Mouse (Mus musculus): Measurements from ENCODE around the gene Gabrr2. TPM values are rescaled to one million over a fixed set of nuclear protein-coding genes. Genes with fewer than 3 reads are reported as not detected.
"Not testable (repeated sequence)": the region's sequence is repeated elsewhere in the genome, so short reads cannot be mapped to it uniquely, and the experiment has no call there.

Gene Gabrr2
- total RNA-seq, 1 experiment from 2014 or later: 0.27 TPM

DNA sequence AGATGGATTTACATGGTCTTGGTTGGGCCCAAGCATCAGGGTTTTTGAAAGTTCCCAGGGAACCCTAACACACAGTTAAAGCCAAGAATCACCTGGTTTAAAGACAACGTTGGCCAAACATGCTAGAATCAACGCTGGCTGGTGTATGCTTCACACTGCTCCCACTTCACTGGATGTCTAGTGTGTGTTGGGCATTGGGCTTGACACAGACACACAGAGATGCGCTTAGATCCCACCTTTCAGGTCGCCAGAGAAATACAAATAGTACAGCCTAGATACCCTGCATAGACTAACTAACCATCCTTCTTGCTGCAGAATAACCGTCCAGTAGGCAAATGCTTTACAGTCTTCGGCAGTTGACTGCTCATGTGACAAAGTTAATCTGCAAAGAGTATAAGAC is 7.5 kb downstream of the Gabrr2 start:
- DNase-seq: no peak

DNA sequence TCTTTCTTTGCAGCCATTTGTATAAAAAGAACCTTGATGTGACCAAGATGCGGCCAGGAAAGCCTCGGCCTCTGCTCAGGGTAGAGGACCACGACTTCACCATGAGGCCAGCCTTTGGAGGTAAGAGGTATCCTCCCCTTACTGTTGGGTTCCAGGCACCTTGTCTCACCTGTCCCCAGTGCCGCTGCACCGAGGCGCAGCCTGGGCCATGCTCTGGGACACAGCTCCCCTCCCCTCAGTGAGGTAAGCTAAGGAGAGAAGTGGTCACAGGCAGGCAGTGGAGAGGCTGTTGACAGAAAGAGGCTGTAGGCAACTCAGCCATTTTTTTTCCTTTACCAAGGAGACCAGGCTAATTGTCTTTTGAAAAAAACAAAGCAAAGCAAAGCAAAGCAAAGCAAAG is 8.5 kb downstream of the Gabrr2 start:
- no peak for DNase-seq

DNA sequence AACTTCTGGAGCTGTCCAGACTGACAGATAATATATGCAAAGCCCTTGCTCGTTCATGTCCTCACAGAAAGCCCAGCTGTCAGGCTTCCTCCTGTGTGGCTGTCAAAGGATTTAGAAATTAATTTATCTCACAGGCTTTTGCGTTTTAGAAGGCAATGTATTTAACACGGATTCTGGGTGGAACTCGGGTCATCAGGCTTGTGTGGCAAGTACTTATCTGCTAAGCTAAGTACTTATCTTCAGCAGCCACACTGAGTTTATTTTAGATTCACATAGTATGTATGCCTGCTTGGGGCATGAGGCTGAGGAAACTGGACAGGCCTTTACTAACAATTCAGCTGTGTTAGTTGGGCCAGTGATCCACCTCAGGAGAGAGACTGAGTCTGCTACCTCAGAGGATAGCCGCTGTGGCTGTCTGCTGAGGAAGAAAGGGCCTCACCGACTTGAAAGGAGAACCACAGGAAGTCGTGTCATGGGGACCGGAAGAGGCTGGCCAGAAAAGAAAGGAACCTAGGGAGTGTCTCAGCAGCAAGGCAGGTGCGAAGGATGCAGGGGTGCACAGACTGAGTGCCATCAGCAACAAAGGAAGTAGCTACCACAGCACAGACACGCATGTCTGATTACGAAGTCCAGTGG is 9.8 kb downstream of the Gabrr2 start:
- DNase-seq: no peak

DNA sequence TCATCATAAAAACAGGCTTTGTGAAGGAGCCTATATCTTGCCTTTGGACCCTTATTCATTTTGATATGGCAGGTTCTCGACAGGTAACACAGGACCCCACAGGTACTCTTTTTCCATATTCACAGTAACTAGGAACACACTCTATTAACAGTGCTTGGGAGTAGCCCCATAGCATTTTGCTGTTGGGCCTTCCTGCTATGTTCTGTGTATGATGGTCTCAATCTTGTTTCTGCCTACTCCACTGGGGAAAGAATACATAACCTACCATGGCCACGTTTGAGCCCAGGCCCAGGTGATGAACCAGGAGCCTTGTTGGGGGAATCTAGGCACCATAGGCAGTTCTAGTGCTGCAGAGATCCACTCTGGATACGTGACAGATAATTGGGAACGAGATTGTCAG is 11.6 kb downstream of the Gabrr2 start:
- DNase-seq: no peak

DNA sequence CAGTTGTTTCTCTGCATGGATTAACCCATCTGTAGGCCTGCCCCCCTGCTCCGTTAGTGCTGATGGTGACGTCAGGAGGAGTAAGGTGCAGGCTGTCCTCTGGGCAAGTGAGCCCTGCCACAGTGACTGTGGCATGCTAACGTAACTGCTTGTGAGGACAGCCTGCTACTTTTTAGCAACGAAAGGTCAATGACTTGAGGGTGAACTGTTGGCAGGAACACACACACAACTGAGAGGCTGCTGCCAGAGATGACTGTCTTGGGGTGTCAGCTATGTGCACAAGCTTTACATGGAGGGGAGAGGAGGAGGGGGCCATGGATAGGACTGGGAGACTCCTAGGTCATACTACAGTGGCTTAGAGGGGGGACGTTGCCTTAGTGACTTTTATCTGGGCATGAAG is 12.1 kb downstream of the Gabrr2 start:
- no peak for DNase-seq

DNA sequence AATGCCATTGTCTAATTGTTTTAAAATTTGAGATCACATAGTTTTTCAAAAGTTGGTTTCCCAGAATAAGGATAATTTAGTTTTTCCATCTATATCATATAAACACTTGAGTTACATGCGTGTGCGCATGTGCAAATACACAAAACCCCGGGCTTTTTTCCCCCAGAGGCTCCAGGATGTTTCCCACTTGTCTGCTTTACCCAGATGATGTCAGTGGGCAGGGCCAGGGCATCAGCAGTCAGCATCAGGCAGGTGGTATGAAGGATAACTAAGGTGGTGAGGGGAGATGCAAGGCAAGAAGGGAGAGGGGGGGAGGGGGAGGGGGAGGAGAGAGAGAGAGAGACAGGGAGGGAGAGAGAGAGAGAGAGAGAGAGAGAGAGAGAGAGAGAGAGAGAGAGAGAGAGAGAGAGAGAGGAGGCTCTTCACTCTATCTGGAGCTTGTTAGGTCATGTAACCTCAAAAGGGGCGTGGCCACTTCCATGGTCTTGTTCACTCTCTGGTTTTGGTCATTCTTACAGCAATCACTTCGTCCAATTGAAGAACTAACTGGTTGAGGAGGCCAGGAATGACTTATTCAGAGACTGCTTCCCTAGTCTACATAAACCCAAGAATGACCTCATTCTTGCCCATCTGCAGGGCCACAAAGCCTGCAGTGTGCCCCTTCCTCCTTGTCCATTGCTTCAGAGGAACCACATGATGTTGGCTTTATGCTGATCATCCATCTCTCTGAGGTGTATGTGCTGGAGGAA is 13.2 kb downstream of the Gabrr2 start:
- no peak for DNase-seq

DNA sequence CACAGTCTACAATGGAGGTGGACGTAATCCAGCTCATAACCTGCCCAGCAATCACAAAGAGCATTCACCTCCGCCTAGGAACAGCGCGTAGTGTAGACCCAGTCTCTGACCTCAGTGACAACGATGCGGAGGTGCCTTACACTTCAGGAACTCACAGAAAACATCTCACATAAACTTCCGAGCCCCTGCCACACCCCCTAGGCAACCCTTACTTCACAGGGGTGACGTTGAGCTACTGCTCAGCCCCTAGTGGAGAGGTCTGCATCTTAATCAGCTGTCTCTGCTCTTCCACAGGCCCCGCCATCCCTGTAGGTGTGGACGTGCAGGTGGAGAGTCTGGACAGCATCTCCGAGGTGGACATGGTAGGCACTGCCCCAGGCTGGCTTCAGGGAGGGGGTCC is 14.4 kb downstream of the Gabrr2 start:
- DNase-seq: no peak

DNA sequence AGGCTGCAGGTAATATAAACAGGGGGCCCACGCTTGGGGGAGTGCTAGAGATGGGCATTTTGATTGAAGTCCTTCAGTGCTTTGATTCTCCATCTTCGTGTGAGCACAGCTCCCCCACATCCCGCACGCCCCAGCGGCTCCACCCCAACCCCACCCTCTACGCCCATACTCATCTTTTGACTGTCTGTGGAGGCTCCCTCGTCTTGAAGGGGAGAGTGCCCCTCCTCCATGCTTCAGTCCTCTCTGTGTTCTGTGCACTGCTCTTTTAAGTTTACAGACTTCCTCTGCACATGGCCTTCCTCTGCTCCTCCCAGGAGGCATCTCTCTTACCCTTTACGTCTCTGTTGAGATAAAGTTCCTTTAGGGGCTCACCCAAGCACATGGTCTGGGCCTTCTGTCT is 14.9 kb downstream of the Gabrr2 start:
- no peak for DNase-seq

DNA sequence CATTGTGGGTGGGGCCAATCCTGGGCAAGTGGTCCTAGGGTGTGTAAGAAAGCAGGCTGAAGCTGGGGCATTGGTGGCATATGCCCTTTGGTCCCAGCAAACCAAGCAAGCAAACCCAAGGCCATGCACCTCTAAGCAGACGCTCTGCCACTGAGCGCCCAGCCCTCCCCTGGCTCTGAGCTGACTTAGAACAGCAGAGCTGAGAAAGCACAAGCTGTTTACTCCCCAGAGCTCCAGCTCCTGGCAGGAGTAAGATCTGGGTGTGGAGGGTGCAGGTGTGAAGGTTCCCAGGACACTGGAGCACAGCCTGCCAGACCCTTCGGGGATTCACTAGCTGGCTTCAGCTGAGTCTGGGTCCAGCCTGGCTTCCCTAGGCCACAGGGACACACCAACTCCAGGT is 15.7 kb downstream of the Gabrr2 start:
- DNase-seq: no peak

DNA sequence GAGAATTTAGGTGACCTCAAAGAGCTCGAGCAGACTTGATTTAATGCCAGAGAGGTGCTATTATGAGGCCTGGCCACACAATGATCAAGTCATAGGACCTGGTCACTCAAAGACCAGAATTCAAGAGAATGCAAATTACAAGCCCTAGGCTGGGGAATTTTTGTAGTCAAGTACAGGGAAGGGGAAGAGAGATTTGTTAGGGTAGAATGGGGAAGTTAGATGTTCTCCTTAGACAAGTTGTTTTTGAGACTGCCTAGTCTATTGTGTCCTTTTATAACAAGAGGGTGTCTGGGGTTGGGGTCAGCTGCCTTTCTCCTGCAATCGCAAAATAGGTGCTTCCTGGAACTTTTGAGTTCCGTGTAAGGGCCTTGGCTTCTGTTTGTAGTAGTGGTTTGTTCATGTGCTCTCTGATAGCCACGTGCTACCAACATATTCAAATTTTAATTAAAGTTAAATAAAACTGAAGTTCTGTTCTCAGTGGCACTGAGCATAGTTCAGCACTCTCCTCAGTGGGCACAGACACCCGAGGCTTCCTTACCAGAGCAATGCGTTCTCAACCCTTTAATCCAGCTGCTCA is 36.4 kb downstream of the Gabrr2 start:
- no peak for DNase-seq

DNA sequence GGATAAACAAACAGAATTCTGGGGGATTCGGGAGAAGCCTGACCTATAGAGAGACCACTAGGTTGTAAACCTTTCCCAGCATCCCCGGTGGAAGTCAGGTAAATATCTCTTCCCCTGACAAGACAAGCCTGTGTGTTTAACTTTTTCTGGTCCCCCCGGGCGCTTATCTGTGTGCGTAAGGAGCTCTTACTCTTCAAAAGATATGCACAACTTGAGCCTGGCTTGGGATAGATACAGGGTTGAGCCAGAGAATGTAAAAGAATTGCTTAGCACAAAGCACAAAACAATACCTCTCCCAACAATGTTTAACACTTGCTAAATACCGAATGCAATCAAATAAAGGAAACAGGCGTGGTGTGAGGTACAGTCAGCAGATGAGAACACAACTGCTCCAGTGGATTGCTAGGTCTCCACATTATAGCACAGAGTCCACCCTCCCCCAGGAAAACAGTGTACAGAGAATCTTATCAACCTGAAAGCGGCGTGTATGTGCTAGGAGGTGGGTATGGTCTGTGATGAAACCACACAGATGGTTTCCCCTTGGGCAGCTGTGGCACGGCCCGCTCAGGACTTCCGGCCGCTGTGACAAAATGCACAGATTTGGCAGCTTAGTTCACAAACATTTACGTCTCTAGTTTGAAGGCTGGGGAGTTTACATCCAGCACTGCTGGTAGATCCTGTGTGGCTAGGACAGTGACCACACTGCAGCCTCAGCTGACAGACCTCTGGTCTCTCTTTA is 47.1 kb downstream of the Gabrr2 start:
- DNase-seq: no peak

DNA sequence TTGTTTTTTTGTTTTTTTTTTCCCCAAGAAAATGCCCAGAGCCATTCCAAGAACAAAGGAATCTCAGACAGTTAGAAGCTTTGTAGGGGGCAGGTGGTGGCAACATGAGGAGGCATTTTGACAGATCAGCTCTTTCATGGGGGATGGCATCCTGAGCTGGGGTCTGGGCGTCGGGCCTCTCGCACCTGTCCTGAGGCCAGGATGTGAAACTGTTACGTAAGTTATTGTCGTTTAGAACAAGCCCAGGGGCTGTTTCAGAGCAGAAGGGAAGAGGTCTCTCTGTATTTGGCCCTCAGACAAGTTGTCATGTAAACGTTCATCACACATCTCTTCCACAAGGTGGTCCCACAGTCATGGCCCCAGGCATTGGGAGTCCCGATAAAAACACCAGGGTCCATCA is 48.0 kb downstream of the Gabrr2 start:
- DNase-seq: no peak

DNA sequence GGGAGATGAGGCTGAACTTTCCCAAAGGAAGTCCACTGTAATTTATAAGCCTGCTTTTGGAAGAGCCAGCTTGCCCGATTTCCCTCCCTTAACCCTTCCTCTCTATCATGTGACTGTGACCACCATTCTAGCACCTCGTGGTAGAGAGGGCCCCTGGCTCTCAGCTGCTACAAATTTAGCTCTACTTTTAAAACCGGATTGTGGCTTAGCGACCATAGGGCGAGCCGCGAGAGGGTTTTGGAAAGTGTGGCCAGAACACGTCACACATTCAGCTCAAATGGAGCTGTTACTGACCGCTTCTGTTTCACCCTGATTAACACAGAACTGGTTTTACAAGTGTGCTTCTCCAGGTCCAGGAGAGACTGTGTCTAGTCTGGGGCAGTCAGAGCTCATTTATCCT is 48.6 kb downstream of the Gabrr2 start:
- DNase-seq: no peak

DNA sequence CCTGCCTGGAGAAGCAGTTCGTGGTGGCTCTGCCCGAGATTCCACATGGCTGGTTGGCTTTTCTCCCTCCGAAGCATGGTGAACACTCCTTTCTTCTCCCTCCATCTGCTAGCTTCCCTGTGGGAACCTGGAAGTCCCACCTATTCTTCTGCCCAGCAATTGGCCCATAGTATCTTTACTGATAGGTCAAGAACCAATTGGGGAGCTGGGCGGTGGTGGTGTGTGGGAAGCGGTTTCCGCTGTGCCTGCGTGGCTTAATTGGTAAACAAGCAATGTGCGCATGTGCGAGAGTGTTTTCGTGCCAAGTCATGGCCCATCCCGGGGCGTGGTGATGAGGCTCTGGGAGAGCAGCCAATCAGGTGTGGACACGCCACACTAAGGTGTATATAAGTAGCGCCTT is 50.1 kb downstream of the Gabrr2 start:
- not testable (repeated sequence) for DNase-seq

DNA sequence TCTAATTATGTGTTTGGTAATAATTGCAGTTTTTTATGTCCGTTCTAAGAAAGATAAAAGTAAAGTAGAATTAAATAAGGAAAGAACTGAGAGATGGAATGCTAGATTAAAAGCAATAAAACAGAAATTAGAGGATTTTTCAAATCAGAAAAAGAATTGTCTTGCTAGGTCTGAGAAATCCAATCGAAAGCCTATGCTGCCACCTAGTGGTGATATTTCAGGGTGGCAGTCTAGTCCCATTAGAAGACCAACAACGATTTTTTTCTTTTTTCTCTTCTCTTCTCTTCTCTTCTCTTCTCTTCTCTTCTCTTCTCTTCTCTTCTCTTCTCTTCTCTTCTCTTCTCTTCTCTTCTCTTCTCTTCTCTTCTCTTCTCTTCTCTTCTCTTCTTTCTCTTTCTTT is 56.3 kb downstream of the Gabrr2 start:
- DNase-seq: peak; percentile 63

DNA sequence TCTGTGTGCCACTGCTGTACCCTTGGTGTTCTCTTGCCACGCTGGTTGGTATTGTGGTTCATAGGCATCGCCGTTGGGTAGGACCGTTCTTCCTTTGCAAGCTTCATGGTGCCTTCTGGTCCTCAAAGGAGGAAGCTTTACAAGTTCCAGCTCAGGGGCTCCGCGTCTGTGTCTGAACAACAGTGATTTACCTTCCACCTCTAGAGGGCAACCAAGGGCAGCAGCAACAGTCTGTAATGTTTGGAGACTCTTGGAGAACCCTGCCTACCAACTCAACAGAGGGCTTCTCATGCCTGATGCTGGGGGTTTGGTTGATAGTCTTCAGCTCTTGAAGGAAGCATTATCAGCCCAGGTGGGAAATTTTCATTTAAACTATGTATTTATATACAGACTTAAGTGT is 61.7 kb downstream of the Gabrr2 start:
- DNase-seq: peak; percentile 47

DNA sequence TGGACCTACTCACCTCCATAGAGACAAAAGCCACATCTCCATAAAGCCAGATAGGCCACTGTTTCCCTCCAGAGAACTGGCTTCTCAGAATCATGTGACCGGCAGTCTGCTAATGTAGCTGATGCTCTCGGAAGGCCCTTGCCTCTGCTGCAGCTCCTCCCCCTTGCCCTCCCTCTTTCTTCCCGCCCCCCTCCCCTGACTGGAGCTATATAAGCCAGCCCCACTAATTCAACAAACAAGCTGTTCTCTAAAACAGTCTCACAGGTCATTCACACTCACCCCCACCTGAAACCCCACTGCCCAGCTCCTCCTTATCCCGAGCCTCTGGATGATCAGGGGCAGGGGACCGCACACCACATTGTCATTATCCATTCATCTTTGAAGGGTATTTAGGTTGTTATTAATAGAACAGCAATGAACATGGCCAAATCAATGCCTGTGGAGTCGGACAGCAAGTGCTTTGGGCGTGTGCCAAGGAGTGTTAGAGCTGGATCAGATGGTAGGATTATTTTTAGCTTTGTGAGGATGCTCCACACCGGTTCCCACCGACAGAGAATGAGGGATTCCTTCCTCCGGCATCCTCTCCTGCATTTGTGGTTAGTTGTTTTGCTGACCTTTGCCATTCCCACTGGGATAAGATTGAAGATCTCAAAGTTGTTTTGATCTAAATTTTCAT is 62.7 kb downstream of the Gabrr2 start:
- no peak for DNase-seq

DNA sequence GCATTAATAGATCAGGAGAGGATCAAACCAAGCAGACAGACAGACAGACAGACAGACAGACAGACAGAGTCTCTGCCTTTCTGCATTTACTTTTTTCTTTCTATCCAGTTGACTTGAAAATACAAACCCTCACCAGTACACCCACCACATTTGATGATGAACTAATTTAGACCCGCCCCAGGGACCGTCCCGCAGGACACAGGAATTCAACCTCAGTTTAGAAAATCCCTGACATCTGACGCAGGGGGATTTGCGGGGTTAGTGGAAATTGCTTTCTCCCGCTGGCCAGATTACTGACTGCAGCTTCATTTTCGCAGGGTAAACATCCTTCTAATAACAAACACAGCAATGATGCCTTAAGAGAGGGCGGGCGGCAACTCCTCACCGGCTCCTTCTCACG is 69.4 kb downstream of the Gabrr2 start, which contains the start of gene Gabrr1:
Gene Gabrr1, plus strand, starts transcription at position 301 of the 400 bp plus-strand sequence.
- DNase-seq: no peak
